Mouse (Mus musculus) testis, postnatal 10 days (tissue): ENCODE measurements at regions not wholly inside any gene's neighbourhood (a gene's known extent, or its start where the extent isn't known, plus 50 kb on each side); places are given as distances from the start of the nearest gene placed in this dataset.
A peak's percentile ranks its signal among the peaks of the same experiment; 100 is the strongest.

Source experiments
- DNase-seq: peaks from one replicate; pipeline ENCODE4 v3.0.0; 2021; ENCODE audit warnings: low spot score

DNA sequence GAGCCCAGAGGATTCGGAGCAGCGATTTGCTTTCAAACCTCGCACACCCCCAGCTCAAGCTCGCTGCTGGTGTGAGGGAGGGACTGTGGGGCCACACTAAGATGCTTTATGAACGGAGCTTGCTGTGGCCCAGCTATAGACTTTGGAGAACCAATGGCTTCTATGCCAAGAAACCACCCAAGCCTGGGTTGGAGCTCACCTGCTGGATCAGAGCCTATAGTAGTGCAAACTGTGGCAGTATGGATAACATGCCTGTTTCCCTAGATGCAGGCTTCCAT lies 142.5 kb upstream of the A230072I06Rik start:
- no peak for DNase-seq

DNA sequence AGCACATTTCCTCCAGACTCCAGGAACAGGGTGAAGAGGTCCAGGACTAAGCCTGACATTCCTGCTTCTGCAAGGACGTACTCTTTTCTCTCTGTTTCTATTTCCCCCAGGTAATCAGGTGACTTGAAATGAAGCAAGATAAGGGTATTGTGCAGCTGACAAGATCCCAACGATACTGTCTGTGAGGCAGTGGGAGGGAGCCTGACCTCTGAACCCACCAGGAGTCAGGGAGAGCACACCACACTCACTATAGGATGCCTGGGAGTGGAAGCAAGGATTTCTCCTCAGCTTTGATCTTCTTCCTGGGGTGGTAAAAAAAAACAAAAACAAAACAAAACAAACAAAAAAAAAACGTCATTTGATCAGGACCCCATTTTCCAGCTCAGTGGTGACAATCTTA lies 141.1 kb upstream of the A230072I06Rik start:
- no peak for DNase-seq

DNA sequence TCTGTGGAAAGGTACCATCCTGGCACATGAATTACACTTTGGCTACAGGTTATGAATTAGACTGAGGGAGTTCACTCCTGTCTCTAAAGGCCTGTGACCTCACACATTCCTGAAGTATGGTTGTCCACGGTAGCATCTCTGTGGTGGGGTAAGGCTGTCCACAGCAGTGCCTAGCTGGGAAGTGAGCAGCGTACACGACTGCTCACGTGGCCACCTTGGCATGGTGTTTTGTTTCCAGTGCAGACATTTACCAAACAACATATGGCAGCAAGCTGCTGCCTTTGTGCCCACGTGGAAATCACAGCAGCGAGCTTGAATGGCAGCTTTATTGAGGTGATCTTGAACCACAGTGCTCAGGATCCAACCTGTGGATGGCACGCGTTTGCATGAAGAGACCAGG lies 140.7 kb upstream of the A230072I06Rik start:
- DNase-seq = no peak

DNA sequence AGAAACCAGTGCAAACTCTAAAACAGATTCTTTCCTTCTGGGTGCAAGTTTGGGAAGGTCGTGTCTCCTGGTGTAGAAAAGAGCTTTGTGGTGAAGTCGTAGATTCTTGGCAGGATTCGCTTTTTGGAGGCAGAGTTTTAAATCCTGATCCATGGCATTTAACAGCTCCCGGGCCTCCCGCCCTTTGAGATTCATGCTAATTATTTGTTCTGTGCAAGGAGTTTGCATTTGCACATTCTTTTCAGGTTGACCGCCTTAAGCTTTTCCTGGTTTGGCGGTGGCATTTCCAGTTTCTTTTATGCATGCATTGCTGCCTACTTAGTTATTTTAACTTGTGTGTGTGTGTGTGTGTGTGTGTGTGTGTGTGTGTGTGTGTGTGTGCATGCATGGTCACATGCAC lies 126.9 kb upstream of the A230072I06Rik start:
- DNase-seq = no peak

DNA sequence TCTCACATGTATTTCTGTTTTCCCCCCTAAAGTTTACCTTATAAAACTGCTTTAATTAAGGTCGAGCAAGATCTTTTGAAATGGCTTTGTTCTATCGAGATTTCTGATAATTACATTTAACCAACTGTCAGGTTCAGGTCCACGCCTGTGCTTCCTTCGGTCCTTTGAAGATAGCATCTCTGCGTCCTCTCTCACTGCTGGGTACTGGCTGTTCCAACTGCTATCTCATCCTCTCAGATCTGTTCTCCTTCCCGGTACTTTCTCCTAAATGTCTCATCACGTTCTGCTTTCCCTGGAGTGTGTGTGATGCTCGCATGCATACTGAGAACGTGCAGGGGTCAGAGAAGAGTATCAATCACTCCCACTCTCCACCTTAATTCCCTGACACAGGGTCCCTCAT lies 125.8 kb upstream of the A230072I06Rik start:
- no peak for DNase-seq

DNA sequence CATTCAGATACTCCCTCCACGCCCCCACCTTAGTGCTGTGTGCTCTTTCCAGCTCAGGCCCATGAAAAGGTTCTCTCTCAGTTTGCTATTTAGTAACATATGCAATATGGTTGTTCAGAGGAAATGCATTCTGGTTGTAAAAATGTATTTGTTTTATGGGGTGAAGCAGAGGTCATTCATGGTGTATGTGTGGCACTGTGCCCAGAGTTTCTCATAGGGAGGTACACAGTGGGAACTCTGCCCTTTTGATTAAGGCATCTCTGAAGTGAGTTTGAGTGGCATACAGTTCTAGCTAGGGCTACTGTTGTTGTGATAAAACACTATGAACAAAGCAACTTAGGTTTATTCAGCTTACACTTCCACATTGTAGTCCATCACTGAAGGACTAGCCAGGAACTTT lies 121.7 kb upstream of the A230072I06Rik start:
- no peak for DNase-seq

DNA sequence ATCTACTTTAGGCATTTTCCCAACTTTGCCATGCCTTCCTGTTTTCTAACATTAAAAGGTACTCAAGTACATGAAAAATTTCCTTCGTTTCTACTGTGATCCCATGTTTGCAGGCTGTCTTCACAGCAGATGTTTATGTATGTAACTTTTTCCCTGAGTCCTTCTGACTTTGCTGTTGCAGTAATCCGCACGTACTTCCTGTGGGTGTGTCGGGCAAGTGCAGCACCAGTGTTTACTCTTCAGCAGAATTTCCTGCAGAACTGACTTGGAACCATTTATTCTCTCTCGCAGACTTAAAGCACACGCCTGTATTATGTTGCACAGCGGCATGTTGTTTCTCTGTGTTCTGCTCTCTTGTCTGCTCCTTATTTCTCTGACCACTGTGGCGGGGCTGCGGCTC lies 120.4 kb upstream of the A230072I06Rik start:
- no peak for DNase-seq

DNA sequence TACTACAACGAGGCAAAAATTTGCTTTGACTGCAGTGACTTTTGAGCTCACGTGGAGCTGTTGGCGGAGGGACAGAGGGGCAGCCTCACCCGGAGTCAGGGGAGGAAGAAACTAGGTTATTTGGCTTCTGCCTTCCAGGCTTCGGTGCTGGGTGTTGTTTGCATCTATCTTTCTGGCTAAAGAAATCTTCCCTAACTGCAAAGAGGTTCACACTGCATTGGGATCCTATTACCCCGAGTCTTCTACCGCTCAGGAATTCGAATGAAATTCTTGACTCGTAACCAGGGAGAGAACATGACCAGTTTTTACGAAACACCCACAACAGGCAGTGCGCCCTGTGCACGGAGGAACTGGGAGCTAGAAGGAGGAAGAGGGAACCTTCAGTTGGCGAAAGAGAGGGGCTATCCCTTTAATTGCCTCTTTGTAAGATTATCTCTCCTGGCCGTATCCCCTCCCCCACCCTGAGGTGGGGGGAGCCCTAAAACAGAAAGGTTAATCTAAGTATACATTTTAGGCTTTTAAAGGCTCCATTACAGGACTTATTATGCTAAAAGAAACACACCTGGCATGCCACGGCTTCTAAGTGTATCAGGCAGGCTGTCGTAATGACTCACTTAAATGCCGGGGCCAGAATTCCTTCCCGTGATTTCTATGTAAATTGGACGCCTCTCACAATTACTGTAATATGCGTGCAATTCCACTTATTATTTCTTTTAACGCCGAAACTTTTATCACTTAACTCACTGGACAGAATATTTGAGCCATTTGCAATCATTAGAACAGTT lies 115.5 kb upstream of the A230072I06Rik start:
- no peak for DNase-seq

DNA sequence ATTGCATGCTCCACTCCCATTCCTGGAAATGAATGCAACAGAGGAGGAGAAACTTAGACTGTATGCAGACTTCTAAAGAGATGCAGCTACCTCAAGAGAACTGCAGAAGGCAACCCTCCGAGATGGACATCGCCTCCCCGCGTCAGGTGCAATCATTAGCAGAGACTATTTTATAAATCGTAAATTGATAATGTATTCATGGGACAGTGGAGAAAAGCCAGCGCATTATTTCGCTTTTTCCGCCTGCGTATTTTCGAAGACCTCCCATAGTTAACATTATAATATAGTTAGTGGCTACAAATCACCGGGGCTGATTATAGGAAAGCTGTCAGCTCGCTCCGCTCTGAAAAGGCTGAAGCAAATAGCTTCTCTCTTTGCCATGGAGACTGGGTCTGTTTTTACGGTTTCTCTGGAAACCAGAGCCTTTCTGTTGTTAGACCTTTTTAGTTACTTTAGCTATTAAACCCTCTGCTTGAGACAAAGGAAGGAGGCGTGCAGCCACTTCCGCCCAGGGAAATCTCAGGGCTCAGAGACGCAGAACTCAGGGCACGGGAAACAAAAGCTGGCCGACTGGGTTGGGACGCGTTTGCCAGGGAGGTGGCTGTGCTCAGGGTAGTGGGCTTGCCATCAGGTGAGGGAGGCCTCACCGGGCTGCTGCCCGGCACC lies 113.0 kb upstream of the A230072I06Rik start:
- no peak for DNase-seq

DNA sequence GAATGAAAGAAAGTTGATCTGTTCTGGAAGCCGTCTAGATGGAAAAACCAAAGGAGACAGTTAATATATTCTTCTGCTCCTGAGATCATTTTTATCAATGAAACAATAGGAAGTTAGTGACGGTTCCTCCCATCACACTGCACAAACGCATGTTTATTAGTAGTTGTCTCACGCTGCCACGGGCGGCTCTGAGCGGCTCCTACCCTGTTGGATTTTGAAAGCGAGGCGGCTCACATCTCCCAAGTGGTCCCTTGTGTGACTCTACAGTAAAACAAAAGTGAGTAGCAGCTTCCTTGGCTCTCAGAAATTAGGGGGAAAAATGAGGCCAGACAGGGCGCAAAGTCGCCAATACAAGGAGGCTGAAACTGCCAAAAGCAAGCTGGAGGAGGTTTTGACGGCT lies 106.8 kb upstream of the A230072I06Rik start:
- DNase-seq = no peak

DNA sequence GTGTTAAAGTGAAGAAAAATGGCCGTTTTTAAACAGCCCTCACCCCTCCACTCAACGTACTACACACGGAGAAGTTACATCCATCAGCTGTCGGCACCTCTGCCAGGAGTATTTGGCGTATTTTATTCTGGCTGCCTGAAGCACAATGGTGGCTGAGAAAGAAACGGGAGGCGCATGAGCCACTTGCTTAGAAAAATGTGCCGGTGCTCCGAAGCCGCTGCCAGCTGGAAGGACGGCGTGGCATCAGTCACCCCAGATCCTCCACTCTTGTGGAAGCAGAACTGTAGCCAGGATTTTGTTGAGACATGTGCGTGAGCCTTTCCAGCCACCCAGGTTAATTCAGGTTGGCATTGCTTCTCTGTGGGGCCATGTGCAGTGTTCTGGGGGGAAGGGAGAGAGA lies 103.1 kb upstream of the A230072I06Rik start:
- no peak for DNase-seq

DNA sequence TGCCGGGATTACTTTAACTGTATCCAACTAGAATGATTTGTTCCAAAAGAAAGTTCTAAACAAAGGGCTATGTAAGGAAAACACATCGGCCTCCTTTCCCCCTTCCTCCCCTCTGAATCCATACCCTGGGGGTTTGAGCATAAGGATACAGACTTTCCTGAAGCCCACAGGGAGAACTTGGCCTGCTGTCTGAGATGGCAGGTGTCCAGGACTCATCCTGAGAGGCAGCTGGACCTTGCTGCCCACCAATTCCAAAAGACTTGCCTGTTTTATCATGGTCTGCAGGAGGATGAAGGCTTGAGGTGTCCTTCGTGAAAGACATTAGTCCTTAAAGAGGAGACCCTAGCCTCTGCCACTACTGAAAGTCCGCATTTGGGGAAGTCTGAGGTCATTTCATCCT lies 94.0 kb upstream of the A230072I06Rik start:
- no peak for DNase-seq

DNA sequence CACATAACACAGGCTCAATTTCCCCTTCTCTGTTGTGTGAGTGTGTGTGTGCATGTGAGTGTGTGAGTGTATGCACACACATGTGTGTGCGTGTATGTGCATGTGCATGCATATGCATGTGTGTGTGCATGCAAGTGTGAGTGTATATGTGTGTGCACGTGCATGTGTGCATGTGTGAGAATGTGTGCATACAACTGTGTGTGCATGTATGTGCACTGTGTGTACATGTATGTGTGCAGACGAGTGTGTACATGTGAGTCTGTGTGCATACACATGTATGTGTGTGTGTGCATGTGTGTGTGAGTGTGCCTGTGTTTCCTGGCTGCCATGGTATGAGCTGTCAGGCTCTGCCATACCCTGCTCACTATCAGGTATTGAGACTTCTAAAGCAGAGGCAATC lies 91.3 kb upstream of the A230072I06Rik start:
- no peak for DNase-seq

DNA sequence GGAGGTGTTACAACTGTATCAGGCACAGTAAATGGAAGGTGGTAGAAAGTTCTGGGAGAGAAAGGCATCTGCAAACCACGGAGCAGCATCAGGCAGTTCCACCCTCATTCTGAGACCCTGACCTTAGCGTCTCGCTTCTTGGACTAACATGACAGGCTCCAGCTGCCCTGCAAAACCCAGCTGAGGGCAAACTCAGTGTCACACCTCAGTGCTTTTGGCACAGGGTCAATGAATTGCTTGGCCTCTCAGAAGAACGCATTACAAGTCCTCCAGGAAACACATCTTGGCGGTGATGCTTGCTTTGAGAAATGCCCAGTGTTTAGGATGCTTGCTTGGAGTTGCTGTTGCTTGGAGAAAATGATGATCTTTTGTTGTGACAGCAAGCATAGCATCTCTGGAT lies 90.2 kb upstream of the A230072I06Rik start:
- DNase-seq = no peak

DNA sequence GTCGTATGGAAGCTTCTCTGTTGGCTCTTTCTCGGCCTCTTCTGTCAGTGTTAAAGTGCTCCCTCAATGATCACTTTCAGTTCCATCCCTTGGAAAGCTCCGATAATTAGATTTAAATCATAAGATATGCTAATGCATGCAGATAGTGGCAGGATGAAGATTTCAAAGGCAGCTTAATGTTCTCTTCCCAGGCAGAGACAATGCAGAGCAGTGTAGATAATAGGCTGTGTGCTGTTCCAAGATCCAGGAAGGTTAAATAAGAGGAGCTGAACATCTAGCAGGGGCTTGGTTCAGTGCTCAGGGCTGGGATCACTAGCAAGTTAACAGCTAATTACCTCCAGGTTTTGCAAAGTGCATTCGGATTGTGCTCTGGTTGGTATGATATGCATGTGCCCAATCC lies 89.7 kb upstream of the A230072I06Rik start:
- no peak for DNase-seq

DNA sequence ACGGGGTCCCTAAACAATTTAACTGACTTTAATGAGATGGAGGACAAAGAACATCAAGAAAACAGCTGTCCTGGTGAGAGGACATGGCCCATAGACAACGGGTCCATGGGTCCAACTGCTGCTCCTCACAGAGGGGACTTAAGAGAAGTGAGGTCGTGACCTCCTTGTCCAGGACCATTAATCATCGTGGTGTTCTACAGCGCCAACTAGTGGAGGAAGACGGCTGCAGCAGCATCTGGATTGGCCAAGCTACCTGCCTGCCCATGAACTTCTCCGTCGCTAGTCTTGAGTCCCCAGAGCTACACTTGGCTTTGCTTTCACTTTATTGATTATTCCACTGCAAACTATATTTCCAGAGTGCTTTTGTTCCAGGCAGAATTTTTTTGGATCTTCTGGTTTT lies 86.6 kb upstream of the A230072I06Rik start:
- peak; percentile 50 for DNase-seq

DNA sequence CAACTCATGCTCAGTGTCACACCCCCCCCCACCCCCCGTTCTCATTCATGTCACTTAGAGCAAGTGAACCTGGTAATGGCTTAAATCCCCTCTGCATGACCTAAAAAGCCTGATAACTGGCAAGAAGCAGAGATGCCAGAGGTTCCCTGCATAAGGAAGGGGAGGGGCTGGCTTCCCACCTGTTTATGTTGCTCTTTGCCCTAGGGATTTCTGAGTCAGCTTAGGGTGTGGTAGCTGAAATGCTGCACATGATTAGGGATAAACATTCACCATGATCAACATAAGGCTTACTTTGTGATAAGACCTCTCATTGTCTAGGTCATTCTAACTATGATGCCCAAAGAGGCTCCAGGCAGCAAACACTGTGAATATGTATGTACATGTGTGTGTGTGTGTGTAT lies 72.7 kb upstream of the A230072I06Rik start:
- no peak for DNase-seq

DNA sequence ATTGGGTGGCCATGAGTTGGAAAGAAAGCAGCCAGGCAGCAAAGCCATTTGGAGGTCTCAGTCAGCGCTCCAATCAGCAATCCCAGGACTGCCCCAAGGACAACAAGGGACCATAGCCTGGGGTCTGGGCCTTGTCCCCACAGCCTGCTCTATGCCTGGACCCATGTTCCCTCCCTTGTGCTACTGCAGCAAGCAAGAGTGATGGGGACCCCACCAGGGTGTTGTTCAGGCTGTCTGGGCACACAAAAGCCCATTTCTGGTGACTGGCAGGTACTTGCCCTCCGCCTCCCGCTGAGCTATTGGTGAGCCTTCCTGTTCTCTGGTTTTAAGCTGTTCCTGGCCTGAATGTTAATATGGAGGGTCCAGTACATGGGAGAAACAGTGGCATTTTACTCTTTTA lies 71.2 kb upstream of the A230072I06Rik start:
- no peak for DNase-seq

DNA sequence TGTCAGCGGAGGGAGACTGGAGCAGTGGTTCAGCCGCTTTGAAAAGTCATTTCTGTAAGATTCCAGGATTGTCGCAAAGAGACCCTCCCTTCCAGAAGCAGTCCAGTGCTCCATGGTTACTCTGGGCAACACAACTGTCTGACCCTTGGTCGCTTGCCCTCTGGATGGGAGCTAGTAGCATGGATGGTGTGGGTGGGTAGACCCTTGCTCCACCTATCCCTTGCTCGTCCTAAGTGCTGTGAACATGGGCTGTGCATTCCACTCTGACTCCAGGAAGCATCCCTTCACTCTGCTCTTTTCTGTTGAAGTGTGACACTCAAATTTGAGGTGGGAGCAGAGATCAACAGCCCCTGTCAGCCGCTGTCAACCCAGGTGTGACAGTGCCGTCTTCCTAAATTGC lies 64.8 kb upstream of the A230072I06Rik start:
- no peak for DNase-seq

DNA sequence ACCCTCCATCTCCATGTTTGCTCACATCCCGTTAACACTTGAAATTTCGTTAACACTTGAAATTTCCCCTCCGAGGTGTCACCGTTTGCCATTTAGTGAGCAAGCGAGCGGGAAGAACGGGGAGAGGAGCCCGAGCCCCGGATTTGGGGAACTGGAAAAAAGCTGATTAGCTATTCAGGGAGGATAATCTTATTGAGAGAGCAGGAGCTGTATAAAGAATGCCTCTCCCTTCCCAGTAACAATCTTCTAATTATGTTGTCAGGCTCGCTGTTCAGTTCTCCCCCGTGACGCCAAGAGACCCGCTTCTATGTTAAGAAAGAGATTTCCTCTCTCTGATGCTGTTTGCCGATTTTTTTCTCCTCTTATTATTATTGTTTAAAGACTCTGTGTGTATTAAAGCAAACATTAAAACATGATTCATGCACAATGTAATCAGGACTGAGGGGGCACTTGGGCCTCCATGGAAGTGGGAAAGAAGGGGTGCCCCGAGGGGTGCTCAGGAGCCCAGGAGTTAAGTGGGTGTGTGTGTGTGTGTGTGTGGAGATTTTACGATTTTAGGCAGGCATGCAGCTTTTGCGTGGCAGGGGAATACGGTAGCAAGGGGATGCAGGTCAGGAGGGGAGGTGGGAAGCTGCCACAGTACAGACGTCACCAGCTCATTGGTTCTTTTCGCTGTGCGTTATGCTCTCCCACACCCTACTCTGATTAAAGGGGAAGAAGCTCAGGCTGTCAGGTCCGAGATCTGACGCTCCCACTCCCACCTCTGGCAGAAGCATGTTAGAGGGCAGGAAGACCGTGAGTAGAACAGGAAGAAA lies 64.2 kb upstream of the A230072I06Rik start:
- no peak for DNase-seq

DNA sequence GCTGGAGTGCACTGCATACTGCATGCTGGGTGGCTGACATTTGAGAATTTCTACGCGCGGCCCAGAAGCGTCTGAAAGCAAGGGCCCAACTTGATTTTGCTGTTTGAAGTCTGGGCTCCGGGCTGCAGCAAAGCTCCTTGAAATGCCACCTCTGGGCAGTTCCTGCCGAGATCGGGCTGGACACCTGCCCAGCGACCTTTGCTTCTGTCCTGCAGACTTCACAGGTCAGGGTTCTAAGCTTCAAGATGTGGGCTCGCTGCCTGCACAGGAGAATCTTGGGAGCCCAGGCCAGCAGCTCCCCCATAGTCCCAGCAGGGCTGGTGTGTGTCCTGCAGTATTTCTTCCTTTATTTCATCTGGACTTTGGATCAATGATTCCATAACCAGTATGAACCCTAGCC lies 57.1 kb upstream of the A230072I06Rik start:
- DNase-seq = no peak

DNA sequence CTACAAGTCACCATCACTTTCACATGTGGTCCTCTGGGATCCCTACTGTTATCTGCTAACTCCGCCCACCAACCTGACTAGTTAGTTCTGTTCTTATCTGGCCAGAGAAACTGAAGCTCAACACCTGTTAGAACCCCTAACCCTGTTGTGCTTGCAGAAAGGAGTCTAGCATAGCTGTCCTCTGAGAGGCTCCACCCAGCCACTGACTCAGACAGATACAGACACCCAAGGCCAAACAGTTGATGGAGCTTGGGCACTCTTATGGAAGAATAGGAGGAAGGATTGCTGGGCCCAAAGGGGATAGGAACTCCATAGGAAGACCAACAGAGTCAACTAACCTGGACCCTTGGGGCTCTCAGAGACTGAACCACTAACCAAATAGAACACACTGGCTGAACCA lies 55.2 kb upstream of the A230072I06Rik start:
- no peak for DNase-seq
